Mouse (Mus musculus): Measurements from ENCODE around the gene Iqck. TPM values are rescaled to one million over a fixed set of nuclear protein-coding genes. Genes with fewer than 3 reads are reported as not detected.

Iqck gene
- polyA plus RNA-seq, 1 experiment from 2014 or later, result 2.3 TPM

DNA sequence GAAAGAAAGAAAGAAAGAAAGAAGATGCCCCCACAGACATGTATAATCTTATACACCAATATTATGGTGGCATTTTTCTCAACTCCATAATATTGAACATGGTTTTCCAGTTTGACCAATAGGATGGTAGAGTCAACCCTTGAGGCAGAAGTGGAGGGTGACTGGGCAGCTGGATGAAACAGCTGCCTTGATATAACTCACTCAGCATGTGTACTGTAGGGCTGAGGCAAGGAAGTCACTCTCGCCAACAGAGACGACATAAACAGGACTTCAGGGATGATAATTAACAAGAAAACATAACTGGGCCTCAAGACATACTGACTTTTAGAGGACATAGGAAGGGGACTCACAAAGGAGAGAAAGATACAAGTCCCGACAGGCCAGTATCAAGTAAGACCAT, 946 bp upstream of the Iqck start:
- ATAC-seq (ENCODE audit: low FRiP score, low read depth), result no peak
- peak overlapping the region; percentile 77 for H3K9ac ChIP-seq
- no peak overlapping the region for H3K27ac ChIP-seq
- peak overlapping the region; percentile 81 for H3K4me3 ChIP-seq
- 12% methylated on average over 3 of the region's 3 CpGs for WGBS
- no peaks in the 10 kb centered on the region for H3K27me3 ChIP-seq
- peak overlapping the region; percentile 89 for H3K4me2 ChIP-seq (replicated peaks)
- H3K4me1 ChIP-seq, result peaks cover 16% of the 10 kb centered on the region
- no peaks in the 10 kb centered on the region for H3K9me3 ChIP-seq
- H3K36me3 ChIP-seq, result peaks cover 38% of the 10 kb centered on the region

DNA sequence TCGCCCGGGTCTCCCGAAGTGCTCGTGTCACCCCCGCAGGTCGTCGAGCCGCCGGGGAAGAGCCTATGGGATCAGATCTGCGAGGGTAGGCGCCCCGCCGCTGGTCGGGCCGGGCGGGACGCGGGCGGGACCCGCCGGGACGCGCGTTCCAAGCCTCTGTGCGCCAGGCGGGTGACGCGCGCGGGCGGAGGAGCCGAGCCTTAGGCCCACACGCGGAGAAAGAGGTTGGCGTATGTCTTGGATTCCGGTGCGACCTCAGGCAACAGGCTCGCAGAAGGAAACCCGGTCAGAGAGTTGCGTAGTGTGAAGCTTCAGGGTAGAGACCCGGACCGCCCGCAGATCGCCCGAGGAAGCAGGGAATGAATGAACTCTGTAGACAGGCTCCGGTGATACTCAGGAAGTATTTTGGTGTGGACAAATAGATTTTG, 339 bp downstream of the Iqck start, which contains the start of gene Knop1:
TSS of gene Knop1 (minus strand) at position 378 of the 428 bp plus-strand sequence.
- Histone ChIP-seq H3K9ac (peak within 1 kb of the TSS; percentile 77), H3K27ac (peak within 1 kb of the TSS; percentile 53; the same call in 1 of the 2 replicates)

DNA sequence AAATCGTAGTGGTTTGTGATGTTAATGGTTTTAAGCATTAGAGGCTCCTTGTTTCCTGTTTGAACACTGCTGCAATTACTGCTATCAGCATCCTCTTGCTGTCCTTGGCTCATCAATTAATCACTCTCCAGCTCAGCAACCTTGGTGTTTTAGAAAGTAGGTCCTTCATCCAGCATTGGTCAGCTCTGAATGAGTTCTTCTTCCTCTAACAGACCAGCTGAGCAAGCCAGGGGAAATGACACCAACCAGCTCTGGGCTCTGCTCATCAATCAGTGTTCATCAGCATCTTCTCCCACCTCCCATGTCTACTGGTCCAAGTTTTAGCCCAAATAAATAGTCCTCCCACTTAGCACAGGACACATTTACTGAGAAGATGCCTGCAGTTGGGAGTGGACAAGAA, 3.1 kb downstream of the Iqck start:
- no peak overlapping the region for H3K9ac ChIP-seq
- H3K27me3 ChIP-seq, result no peaks in the 10 kb centered on the region
- H3K4me2 ChIP-seq (replicated peaks), result no peak overlapping the region
- H3K27ac ChIP-seq, result no peak overlapping the region
- ATAC-seq (ENCODE audit: low FRiP score, low read depth), result no peak
- WGBS, result 94% methylated on average over 1 of the region's 1 CpGs
- H3K4me3 ChIP-seq, result no peak overlapping the region
- H3K36me3 ChIP-seq, result peaks cover 4% of the 10 kb centered on the region; the same call in 1 of the 2 replicates
- H3K4me1 ChIP-seq, result peaks cover 16% of the 10 kb centered on the region
- no peaks in the 10 kb centered on the region for H3K9me3 ChIP-seq

More for the DNA sequence above, 339 bp downstream of the Iqck start, which contains the start of gene Knop1:
- WGBS, result under 1% methylated on average over 46 of the region's 46 CpGs
- Histone ChIP-seq H3K4me1 (peaks cover 16% of the 10 kb centered on the region), H3K9me3 (no peaks in the 10 kb centered on the region), H3K36me3 (peaks cover 25% of the 10 kb centered on the region), H3K4me3 (peak within 1 kb of the TSS; percentile 81), H3K27me3 (no peaks in the 10 kb centered on the region), H3K4me2 (replicated peaks) (peak within 1 kb of the TSS; percentile 89)
- ATAC-seq (ENCODE audit: low FRiP score, low read depth), result peak; percentile 83

DNA sequence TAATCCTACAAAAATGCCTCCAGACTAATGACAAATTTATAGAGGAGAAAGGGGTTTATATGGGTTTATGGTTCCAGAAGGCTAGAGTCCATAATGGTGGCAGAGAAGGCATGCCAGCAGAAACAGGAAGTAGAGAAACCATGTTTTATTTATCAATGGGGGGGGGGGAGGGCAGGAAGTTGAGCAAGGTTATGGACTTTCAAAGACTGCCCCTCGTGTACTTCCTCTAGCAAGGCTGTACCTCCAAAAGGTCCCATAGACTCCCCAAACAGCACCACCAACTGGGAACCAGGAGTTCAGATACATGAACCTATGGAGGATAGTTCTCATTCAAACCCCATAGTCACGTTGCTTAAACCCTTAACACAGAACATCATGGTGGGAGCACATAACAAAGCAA, 9.8 kb downstream of the Iqck start:
- H3K36me3 ChIP-seq, result no peaks in the 10 kb centered on the region
- H3K27me3 ChIP-seq, result no peaks in the 10 kb centered on the region
- no peak overlapping the region for H3K27ac ChIP-seq
- ATAC-seq (ENCODE audit: low FRiP score, low read depth), result no peak
- no peak overlapping the region for H3K4me2 ChIP-seq (replicated peaks)
- H3K4me1 ChIP-seq, result no peaks in the 10 kb centered on the region
- no peak overlapping the region for H3K9ac ChIP-seq
- H3K4me3 ChIP-seq, result no peak overlapping the region
- 69% methylated on average over 2 of the region's 2 CpGs for WGBS
- no peaks in the 10 kb centered on the region for H3K9me3 ChIP-seq

DNA sequence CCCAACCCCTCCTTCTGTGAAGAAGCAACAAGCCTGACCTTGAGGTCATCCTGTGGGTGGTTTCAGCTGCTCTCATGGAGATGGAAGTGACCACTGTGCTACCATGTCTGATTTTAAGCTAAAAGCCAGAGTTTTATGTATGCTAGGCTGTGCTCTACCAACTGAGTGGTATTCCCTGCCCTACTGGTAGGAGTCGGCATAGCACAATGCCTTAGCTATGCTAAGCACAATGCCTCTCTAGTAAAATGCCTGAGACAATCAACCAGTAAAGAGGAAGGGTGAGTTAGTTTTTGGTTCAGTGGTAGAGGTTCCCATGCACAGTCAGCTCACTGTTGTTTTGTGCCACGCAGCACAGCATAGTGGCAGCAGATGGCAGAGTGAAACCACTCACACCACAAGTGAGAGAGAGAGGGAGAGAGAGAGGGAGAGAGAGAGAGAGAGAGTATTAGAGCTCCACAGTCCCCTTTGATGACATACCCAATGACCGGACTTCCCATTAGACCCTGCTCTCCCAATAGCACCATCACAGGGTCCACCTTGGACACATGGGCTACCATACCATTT, 24.0 kb downstream of the Iqck start:
- Histone ChIP-seq H3K36me3 (no peaks in the 10 kb centered on the region), H3K9me3 (no peaks in the 10 kb centered on the region), H3K4me1 (no peaks in the 10 kb centered on the region), H3K4me2 (replicated peaks) (no peak overlapping the region), H3K27me3 (no peaks in the 10 kb centered on the region), H3K9ac (no peak overlapping the region), H3K4me3 (no peak overlapping the region), H3K27ac (no peak overlapping the region)
- WGBS, result 86% methylated on average over 3 of the region's 3 CpGs
- no peak for ATAC-seq (ENCODE audit: low FRiP score, low read depth)

DNA sequence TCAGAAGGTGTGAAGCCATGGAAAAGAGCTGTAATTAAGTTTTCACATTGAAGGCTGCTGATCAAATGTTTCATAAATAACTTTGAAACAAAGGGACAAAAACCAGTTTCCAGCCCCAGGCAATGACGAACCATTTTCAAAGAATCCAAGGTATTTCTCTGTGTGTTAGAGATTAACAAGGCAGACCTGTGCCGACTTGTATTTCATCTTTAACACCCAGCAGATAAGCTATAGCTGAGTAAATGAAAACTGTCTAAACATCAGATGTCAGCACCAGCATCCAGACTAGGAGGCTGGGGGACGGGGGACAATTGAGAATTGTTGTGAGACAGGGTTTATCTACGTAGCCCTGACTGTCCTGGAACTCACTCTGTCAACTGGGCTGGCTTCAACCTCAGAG, 28.4 kb downstream of the Iqck start:
- no peak overlapping the region for H3K4me3 ChIP-seq

DNA sequence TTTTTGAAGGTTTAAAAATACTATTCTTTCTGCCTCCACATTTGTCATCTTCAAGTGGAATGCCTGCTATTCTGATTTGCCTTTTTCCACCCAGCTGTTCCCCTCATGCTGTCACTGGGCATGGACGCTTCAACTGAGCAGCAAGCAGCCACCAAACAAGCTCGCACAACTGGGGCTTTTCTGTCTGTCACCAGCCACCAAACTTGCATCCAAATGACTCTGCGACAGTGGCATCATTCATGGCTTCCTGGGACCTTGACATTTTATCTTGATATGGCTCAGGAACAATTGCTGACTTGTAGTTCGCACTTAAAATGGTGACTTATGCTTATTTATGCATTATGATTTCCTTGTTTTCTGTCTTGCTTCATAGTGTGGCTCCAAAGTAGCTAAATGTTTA, 29.4 kb downstream of the Iqck start:
- H3K4me2 ChIP-seq (replicated peaks), result no peak overlapping the region
- no peaks in the 10 kb centered on the region for H3K36me3 ChIP-seq
- no peak overlapping the region for H3K4me3 ChIP-seq
- no peaks in the 10 kb centered on the region for H3K27me3 ChIP-seq
- no peak overlapping the region for H3K27ac ChIP-seq
- 80% methylated on average over 4 of the region's 4 CpGs for whole genome bisulfite sequencing
- H3K4me1 ChIP-seq, result peaks cover 17% of the 10 kb centered on the region; the same call in 1 of the 2 replicates
- no peak overlapping the region for H3K9ac ChIP-seq
- no peak for ATAC-seq (ENCODE audit: low FRiP score, low read depth)
- H3K9me3 ChIP-seq, result no peaks in the 10 kb centered on the region

More for the DNA sequence above, 28.4 kb downstream of the Iqck start:
- ATAC-seq (ENCODE audit: low FRiP score, low read depth), result no peak
- 78% methylated on average over 4 of the region's 4 CpGs for WGBS
- H3K27ac ChIP-seq, result no peak overlapping the region
- H3K9me3 ChIP-seq, result no peaks in the 10 kb centered on the region
- no peak overlapping the region for H3K4me2 ChIP-seq (replicated peaks)
- no peaks in the 10 kb centered on the region for H3K36me3 ChIP-seq
- no peak overlapping the region for H3K9ac ChIP-seq
- no peaks in the 10 kb centered on the region for H3K27me3 ChIP-seq
- peaks cover 14% of the 10 kb centered on the region; the same call in 1 of the 2 replicates for H3K4me1 ChIP-seq

DNA sequence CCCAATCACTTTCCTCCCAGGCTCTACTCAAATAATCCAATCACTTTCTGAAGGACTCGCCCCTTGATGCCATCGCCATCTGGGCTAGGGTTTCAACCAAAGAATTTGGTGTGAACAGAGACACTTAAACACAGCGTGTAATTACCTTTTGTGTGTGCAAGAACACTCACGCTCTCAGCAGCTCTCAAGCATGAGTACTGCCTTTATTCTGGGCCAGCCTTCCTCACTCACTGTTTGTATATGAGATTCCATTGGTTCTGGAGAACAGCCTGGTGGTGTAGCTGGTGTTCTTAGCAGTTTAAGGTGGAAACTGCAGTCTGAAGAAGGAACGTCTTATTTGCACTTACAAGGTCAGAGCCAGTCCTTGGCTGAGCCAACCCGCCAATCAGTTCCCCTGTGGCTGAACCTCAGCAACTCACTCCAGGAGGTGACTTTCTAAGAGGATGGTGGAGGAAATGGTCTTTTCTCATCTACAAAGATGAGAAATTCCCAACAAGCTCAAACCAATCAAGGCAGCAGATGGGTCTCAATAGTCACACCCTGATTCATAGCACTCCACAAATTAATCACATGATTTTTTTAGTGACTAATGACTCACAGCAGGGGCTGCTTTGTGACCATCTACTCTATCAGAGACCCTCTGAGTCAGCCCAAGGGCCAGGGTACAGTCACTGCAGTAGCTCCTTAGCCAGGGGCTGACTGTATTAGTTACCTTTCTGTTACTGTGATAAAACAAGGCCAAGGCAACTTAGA, 31.9 kb downstream of the Iqck start:
- ATAC-seq (ENCODE audit: low FRiP score, low read depth), result no peak
- no peaks in the 10 kb centered on the region for H3K9me3 ChIP-seq

DNA sequence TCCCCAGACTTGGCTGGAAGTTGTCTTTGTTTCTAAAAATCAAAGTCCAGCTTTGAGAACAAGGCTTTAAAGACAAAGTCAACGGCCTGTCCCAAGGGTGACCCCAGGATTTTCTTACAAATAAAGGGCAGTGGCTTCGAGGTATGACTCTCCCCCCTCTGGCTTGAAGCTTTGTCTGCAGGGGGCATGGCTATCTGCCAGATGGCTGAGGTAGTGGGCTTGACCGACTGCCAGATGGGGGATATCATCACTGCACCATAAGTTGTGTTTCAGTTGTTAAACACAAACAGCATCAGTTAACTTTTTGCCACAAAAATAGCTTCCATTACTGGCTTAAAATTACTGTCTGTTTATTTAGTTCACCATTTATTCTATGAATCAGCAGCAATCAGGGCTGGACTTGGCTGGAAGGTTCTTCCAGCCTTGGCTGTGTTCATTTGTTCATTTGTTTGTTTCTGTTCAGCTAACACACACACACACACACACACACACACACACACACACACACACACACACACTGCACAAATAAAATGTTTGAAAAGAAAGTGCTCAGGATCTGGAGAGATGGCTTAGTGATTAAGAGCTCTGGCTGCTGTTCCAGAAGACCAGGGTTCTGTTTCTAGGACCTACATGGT, 33.6 kb downstream of the Iqck start:
- no peak overlapping the region for H3K4me2 ChIP-seq (replicated peaks)
- no peak for ATAC-seq (ENCODE audit: low FRiP score, low read depth)
- no peak overlapping the region for H3K27ac ChIP-seq
- H3K36me3 ChIP-seq, result no peaks in the 10 kb centered on the region
- H3K27me3 ChIP-seq, result no peaks in the 10 kb centered on the region
- H3K9me3 ChIP-seq, result no peaks in the 10 kb centered on the region
- H3K9ac ChIP-seq, result no peak overlapping the region
- 22% methylated on average over 3 of the region's 3 CpGs for WGBS
- H3K4me1 ChIP-seq, result peaks cover 17% of the 10 kb centered on the region; the same call in 1 of the 2 replicates
- no peak overlapping the region for H3K4me3 ChIP-seq

More for the DNA sequence above, 31.9 kb downstream of the Iqck start:
- Histone ChIP-seq H3K4me3 (no peak overlapping the region), H3K4me2 (replicated peaks) (no peak overlapping the region), H3K27ac (no peak overlapping the region), H3K4me1 (peaks cover 17% of the 10 kb centered on the region; the same call in 1 of the 2 replicates), H3K36me3 (no peaks in the 10 kb centered on the region), H3K27me3 (no peaks in the 10 kb centered on the region), H3K9ac (no peak overlapping the region)
- WGBS, result 40% methylated on average over 6 of the region's 6 CpGs

DNA sequence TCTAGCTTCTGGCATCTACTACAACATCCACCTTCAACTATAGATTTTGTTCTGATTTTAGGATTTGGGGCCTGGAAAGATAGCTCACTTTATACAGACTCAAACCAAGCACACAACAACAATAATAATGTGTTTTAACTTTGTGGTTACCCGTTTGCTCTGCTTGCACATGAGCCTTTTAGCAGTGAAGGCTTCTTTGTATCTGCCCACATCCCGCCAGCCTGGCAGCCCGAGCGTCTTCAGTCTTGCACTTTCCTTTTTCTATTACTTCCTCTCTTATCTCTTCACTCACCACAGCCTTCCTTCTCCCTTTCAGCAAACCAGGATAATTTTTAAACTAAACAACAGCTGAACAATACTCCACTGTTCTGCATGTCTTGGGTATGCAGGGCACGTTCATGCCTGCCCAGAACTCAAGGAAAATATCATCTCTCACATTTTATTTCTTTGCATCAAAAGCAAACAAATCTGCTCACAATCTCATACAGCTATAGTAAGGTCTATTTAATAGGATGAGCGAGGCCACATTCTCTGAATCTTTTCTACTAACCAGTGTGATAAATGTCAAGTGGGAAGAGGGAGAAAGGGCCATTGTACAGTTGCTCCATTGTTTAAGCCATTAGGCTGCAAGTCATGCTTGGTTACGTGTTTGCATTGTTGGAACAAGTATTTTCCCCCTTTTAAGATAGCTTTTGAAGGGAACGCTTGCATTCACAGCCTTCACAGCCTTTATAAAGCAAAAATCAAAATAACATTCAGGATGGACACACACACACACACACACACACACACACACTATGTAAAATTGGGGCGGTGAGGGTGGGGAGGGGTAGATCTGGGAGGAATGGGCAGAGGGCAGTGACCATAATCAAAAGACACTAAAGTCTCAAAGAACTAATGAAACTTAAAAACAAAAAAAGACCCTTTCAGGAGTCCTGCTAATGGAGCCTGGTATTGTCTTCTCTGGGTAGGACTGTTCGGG, 40.2 kb downstream of the Iqck start:
- H3K27me3 ChIP-seq, result peaks cover 10% of the 10 kb centered on the region

DNA sequence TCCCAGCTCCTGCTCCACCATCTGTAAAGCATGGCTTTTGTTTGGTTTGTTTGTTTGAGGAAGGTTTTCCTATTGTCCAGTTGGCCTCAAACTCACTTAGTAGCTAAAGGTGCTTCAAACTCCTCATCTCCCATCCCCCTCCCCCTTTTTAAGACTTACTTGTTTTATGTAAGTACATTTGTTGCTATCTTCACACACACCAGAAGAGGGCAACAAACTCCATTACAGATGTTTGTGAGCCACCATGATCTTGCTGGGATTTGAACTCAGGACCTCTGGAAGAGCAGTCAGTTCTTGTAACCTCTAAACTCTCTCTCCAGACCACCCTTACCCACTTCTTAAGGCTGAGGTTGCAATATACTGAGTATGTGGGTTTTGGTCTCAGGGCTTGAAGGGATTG, 42.5 kb downstream of the Iqck start:
- Histone ChIP-seq H3K4me2 (replicated peaks) (no peak overlapping the region), H3K27ac (no peak overlapping the region), H3K36me3 (no peaks in the 10 kb centered on the region), H3K27me3 (peaks cover 15% of the 10 kb centered on the region), H3K4me1 (peaks cover 9% of the 10 kb centered on the region), H3K9me3 (no peaks in the 10 kb centered on the region), H3K9ac (no peak overlapping the region), H3K4me3 (no peak overlapping the region)
- ATAC-seq (ENCODE audit: low FRiP score, low read depth), result no peak

More for the DNA sequence above, 40.2 kb downstream of the Iqck start:
- 81% methylated on average over 10 of the region's 10 CpGs for WGBS
- ATAC-seq (ENCODE audit: low FRiP score, low read depth), result no peak
- no peaks in the 10 kb centered on the region for H3K36me3 ChIP-seq
- H3K9ac ChIP-seq, result no peak overlapping the region
- no peaks in the 10 kb centered on the region for H3K4me1 ChIP-seq
- H3K4me2 ChIP-seq (replicated peaks), result no peak overlapping the region
- H3K9me3 ChIP-seq, result no peaks in the 10 kb centered on the region
- no peak overlapping the region for H3K27ac ChIP-seq
- H3K4me3 ChIP-seq, result no peak overlapping the region
